Mouse (Mus musculus) R1 (cell line): Measurements from ENCODE around the gene Ifi205.

Experiments used
- DNase-seq: peaks from one replicate; pipeline ENCODE4 v3.0.0-alpha.2; 2018; ENCODE audit warnings: low read depth, low spot score

Ifi205 gene

DNA sequence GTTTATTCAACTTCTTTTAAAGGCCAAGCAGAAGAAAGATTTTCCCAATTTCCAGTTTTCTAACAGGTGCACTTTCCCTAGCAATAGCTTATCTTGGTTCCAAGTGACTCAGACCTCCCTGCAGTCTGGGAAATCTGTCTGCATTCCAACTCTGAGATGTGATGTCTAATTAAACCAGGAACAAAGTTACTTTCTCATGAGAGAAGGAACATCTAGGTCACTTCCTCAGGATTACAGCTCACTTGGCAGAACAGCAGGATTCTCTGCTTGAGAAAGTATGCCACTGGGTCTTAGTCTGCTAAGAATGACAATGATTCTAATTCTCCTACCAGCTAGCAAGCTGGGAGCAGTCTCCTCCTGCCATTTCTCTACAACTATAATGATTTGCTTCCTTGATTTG is 58.5 kb downstream of the Ifi205 start:
- peak; percentile 0 for DNase-seq
